Mouse (Mus musculus) megakaryocyte, embryonic 14.5 days (primary cell): Measurements from ENCODE around the gene Slc4a5.

Experiments used
- FLI1 ChIP-seq: IDR thresholded peaks from 2 replicates; pipeline ENCODE4 v1.6.1; 2012; ENCODE audit warnings: low read length, inconsistent platforms, mixed read lengths
- GATA1 ChIP-seq: IDR thresholded peaks from 3 replicates; pipeline ENCODE4 v1.6.1; 2012; ENCODE audit warnings: mixed read lengths, low read length, inconsistent platforms, borderline replicate concordance

GRCm38 (mm10) chr6:83171063-83171462 is 48.6 kb upstream of the Slc4a5 start:
- TF ChIP-seq GATA1 (no peak), FLI1 (no peak)
